Mouse (Mus musculus) intestine, postnatal 0 days (tissue): Measurements from ENCODE around the gene Igf1r. TPM values are rescaled to one million over a fixed set of nuclear protein-coding genes. Genes with fewer than 3 reads are reported as not detected.

Experiments
- ATAC-seq: fragments of 200-750 bp; cut with Nextera tagmentation; 2 replicates; pipeline ENCODE4 v1.8.0; 2017; ENCODE audit warnings: mild to moderate bottlenecking, moderate TSS enrichment, moderate library complexity
- H3K27ac ChIP-seq: fragments of 300-500 bp; sonication (generic); 2 replicates; pipeline ENCODE4 v1.5.1; 2014; ENCODE audit warnings: mild to moderate bottlenecking, low read depth, low read length, moderate library complexity
- H3K27me3 ChIP-seq: fragments of 300-500 bp; sonication (generic); replicated peaks from 2 replicates; pipeline ENCODE4 v1.6.1; 2014; ENCODE audit warnings: low read length, mixed read lengths; ENCODE audit not compliant: control insufficient read depth, insufficient read depth
- H3K36me3 ChIP-seq: fragments of 300-500 bp; sonication (generic); 2 replicates; pipeline ENCODE4 v1.6.1; 2014; ENCODE audit warnings: mild to moderate bottlenecking, moderate library complexity; ENCODE audit not compliant: control insufficient read depth, insufficient read depth
- H3K4me1 ChIP-seq: fragments of 300-500 bp; sonication (generic); replicated peaks from 2 replicates; pipeline ENCODE4 v1.6.1; 2014; ENCODE audit warnings: antibody characterized with exemption, low read length, mixed read lengths; ENCODE audit not compliant: control insufficient read depth, insufficient read depth
- H3K4me2 ChIP-seq: fragments of 300-500 bp; sonication (generic); replicated peaks from 2 replicates; pipeline ENCODE4 v1.6.1; 2014; ENCODE audit warnings: low read depth, mild to moderate bottlenecking, moderate library complexity
- H3K4me3 ChIP-seq: fragments of 300-500 bp; sonication (generic); 2 replicates; pipeline ENCODE4 v1.5.1; 2014; ENCODE audit warnings: low read depth, low read length
- H3K9ac ChIP-seq: fragments of 300-500 bp; sonication (generic); 2 replicates; pipeline ENCODE4 v1.6.1; 2014; ENCODE audit warnings: mild to moderate bottlenecking, low read depth, low read length
- H3K9me3 ChIP-seq: fragments of 300-500 bp; sonication (generic); 2 replicates; pipeline ENCODE4 v1.6.1; 2016; ENCODE audit warnings: mixed run types; ENCODE audit not compliant: control insufficient read depth
- CTCF ChIP-seq: sonication (generic); IDR thresholded peaks from 2 replicates; pipeline ENCODE4 v1.5.1; 2016; ENCODE audit warnings: low read depth, mild to moderate bottlenecking, control low read depth, antibody characterized with exemption, moderate library complexity
- WGBS: fragments of 180-500 bp; shearing (Covaris S2); extraction: QIAGEN DNeasy Blood & Tissue Kit; methylation state at CpG from one replicate; pipeline ENCODE4 v1.1.7; 2014; 5-methylcytosine and 5-hydroxymethylcytosine counted together
- polyA plus RNA-seq: library from polyadenylated mRNA; unstranded; fragments of >200 nt; fragmentation: Nextera tagmentation; extraction: Ambion mirVana; gene quantifications from 2 replicates; pipeline ENCODE4 v1.2.1, GENCODE M21; 2015

Igf1r gene
- polyA plus RNA-seq, 1 experiment from 2014 or later = 5.3 TPM

GRCm38 (mm10) chr7:68259523-68260081, 307.0 kb downstream of the Igf1r start:
- no peaks in the 10 kb centered on the region for H3K36me3 ChIP-seq
- H3K27me3 ChIP-seq = peaks cover 9% of the 10 kb centered on the region; the same call in 1 of the 2 replicates
- no peak overlapping the region for H3K9ac ChIP-seq
- no peak overlapping the region for H3K27ac ChIP-seq
- H3K4me3 ChIP-seq = no peak overlapping the region
- 55% methylated on average over 6 of the region's 6 CpGs for WGBS
- H3K4me2 ChIP-seq = no peak overlapping the region
- no peaks in the 10 kb centered on the region for H3K9me3 ChIP-seq
- no peak for ATAC-seq
- no peak for TF ChIP-seq CTCF
- H3K4me1 ChIP-seq = peaks cover 5% of the 10 kb centered on the region; the same call in 1 of the 2 replicates

GRCm38 (mm10) chr7:68262612-68263200, 310.1 kb downstream of the Igf1r start:
- Histone ChIP-seq H3K27ac (no peak overlapping the region), H3K9me3 (no peaks in the 10 kb centered on the region), H3K27me3 (peaks cover 11% of the 10 kb centered on the region; the same call in 1 of the 2 replicates), H3K36me3 (no peaks in the 10 kb centered on the region), H3K9ac (no peak overlapping the region), H3K4me2 (no peak overlapping the region), H3K4me3 (no peak overlapping the region), H3K4me1 (peaks cover 5% of the 10 kb centered on the region; the same call in 1 of the 2 replicates)
- peak; percentile 38; the same call in 1 of the 2 replicates for TF ChIP-seq CTCF
- ATAC-seq = no peak
- WGBS = 49% methylated on average over 8 of the region's 8 CpGs

- ATAC-seq = no peak
- no peak for TF ChIP-seq CTCF
- H3K9ac ChIP-seq = 0 out of 2 replicates have a peak overlapping the region, but pooled peaks have one; percentile 17
- 70% methylated on average over 8 of the region's 8 CpGs for WGBS
- H3K4me2 ChIP-seq = peak overlapping the region; percentile 63
- no peak overlapping the region for H3K27ac ChIP-seq
- H3K27me3 ChIP-seq = peaks cover 11% of the 10 kb centered on the region; the same call in 1 of the 2 replicates
- peak overlapping the region; percentile 23; the same call in 1 of the 2 replicates for H3K4me3 ChIP-seq
- H3K4me1 ChIP-seq = peaks cover 5% of the 10 kb centered on the region; the same call in 1 of the 2 replicates
- no peaks in the 10 kb centered on the region for H3K36me3 ChIP-seq
- no peaks in the 10 kb centered on the region for H3K9me3 ChIP-seq
These were observed 310.9 kb downstream of the Igf1r start for GRCm38 (mm10) chr7:68263346-68264027.

GRCm38 (mm10) chr7:68264028-68264453, 311.4 kb downstream of the Igf1r start, which contains the start of gene Pgpep1l:
TSS of gene Pgpep1l (minus strand) at chr7:68264233.
- Histone ChIP-seq H3K36me3 (no peaks in the 10 kb centered on the region), H3K27me3 (peaks cover 11% of the 10 kb centered on the region; the same call in 1 of the 2 replicates), H3K4me2 (peak within 1 kb of the TSS; percentile 63), H3K9ac (0 out of 2 replicates have a peak within 1 kb of the TSS, but pooled peaks have one; percentile 17), H3K27ac (no peak within 1 kb of the TSS), H3K9me3 (no peaks in the 10 kb centered on the region), H3K4me1 (peaks cover 5% of the 10 kb centered on the region; the same call in 1 of the 2 replicates), H3K4me3 (peak within 1 kb of the TSS; percentile 23)
- TF ChIP-seq CTCF = no peak
- ATAC-seq = peak; percentile 53; the same call in 1 of the 2 replicates
- 5% methylated on average over 25 of the region's 25 CpGs for WGBS

- ATAC-seq = no peak
- Histone ChIP-seq H3K4me1 (peaks cover 5% of the 10 kb centered on the region; the same call in 1 of the 2 replicates), H3K4me2 (peak overlapping the region; percentile 63), H3K9me3 (no peaks in the 10 kb centered on the region), H3K9ac (no peak overlapping the region), H3K27ac (no peak overlapping the region), H3K27me3 (peaks cover 11% of the 10 kb centered on the region; the same call in 1 of the 2 replicates), H3K4me3 (peak overlapping the region; percentile 23), H3K36me3 (no peaks in the 10 kb centered on the region)
- TF ChIP-seq CTCF = no peak
- WGBS = 12% methylated on average over 14 of the region's 14 CpGs
These were observed 311.9 kb downstream of the Igf1r start for GRCm38 (mm10) chr7:68264531-68264930.

- H3K27ac ChIP-seq = no peak overlapping the region
- TF ChIP-seq CTCF = no peak
- no peaks in the 10 kb centered on the region for H3K9me3 ChIP-seq
- 35% methylated on average over 7 of the region's 7 CpGs for WGBS
- ATAC-seq = no peak
- H3K36me3 ChIP-seq = no peaks in the 10 kb centered on the region
- peaks cover 11% of the 10 kb centered on the region; the same call in 1 of the 2 replicates for H3K27me3 ChIP-seq
- no peak overlapping the region for H3K9ac ChIP-seq
- H3K4me2 ChIP-seq = no peak overlapping the region
- no peak overlapping the region for H3K4me3 ChIP-seq
- peaks cover 5% of the 10 kb centered on the region; the same call in 1 of the 2 replicates for H3K4me1 ChIP-seq
These were observed 312.8 kb downstream of the Igf1r start for GRCm38 (mm10) chr7:68265391-68265790.
